Comparison of ENCODE assay signal across 10 mouse cellular contexts in genomic region chrX:20869962-20870513, GRCm38 (mm10). TPM values are rescaled to one million over a fixed set of nuclear protein-coding genes. Genes with fewer than 3 reads are reported as not detected.
A peak's percentile ranks its signal among the peaks of the same experiment; 100 is the strongest.
DNase-seq lines count a peak whose midpoint lies in the region; ATAC-seq and TF ChIP-seq lines count a peak whose summit lies in the region.
"Had no signal": no experiment of that assay in that cellular context is flagged by ENCODE, and none has a peak within 500 bp of the region (broad histone marks: within the 10 kb centered on the region; RNA-seq: fewer than 3 reads in every experiment).

Gene Timp1 (plus strand): TSS chrX:20870166.

- no peak for TF ChIP-seq EP300 in heart, adult 2 months (IDR thresholded peaks at IDR 0.05; ENCODE audit: insufficient read depth, low read depth, low read length)

- peak within 1 kb of the TSS; percentile 20 for H3K4me3 ChIP-seq in kidney, postnatal 0 days (replicated peaks; ENCODE audit: low read depth, low read length)
- H3K4me3 ChIP-seq in kidney, adult 2 months (ENCODE audit: insufficient read depth, low read depth, low read length) = no peak within 1 kb of the TSS
- H3K4me3 ChIP-seq in heart, adult 2 months = peak within 1 kb of the TSS; percentile 32
- peak within 1 kb of the TSS; percentile 38 for H3K4me3 ChIP-seq in midbrain, embryonic 10.5 days
- H3K4me3 ChIP-seq: megakaryocyte, embryonic 14.5 days had no signal

- peak; percentile 31; the same call in 1 of the 2 replicates for TF ChIP-seq CTCF in kidney, postnatal 0 days (IDR thresholded peaks at IDR 0.05; ENCODE audit: low read depth)
- TF ChIP-seq CTCF in kidney, adult 2 months (conservative IDR thresholded peaks at IDR 0.05; ENCODE audit: insufficient read depth, insufficient read length, low read depth, low read length) = no peak
- no peak for TF ChIP-seq CTCF in brain, embryonic 14.5 days (IDR thresholded peaks at IDR 0.05; ENCODE audit: borderline replicate concordance, extremely low read depth, insufficient read depth, insufficient read length)
- TF ChIP-seq CTCF in heart, adult 2 months (IDR thresholded peaks at IDR 0.05) = no peak

- H3K36me3 ChIP-seq in kidney, postnatal 0 days (ENCODE audit: insufficient read depth, low read length) = no peaks in the 10 kb centered on the region
- no peaks in the 10 kb centered on the region for H3K36me3 ChIP-seq in kidney, adult 2 months (ENCODE audit: control insufficient read depth, insufficient read depth, low read length)
- H3K36me3 ChIP-seq in heart, adult 2 months (ENCODE audit: control insufficient read depth, insufficient read depth, low read length) = no peaks in the 10 kb centered on the region
- no peaks in the 10 kb centered on the region for H3K36me3 ChIP-seq in midbrain, embryonic 10.5 days
- H3K36me3 ChIP-seq: G1E had no signal

- H3K4me2 ChIP-seq in kidney, postnatal 0 days (ENCODE audit: low read length) = peak within 1 kb of the TSS; percentile 55

- H3K27me3 ChIP-seq in kidney, postnatal 0 days (ENCODE audit: insufficient read depth, low read length) = no peaks in the 10 kb centered on the region
- no peaks in the 10 kb centered on the region for H3K27me3 ChIP-seq in kidney, adult 2 months (replicated peaks; ENCODE audit: control insufficient read depth, insufficient read depth, low read length)
- no peaks in the 10 kb centered on the region for H3K27me3 ChIP-seq in heart, adult 2 months (ENCODE audit: control insufficient read depth, insufficient read depth, low read length)
- H3K27me3 ChIP-seq in midbrain, embryonic 10.5 days (ENCODE audit: low read depth, poor library complexity, severe bottlenecking) = no peaks in the 10 kb centered on the region

- H3K9me3 ChIP-seq in kidney, postnatal 0 days (replicated peaks; ENCODE audit: low read length) = no peaks in the 10 kb centered on the region
- H3K9me3 ChIP-seq in midbrain, embryonic 10.5 days (replicated peaks) = no peaks in the 10 kb centered on the region
- H3K9me3 ChIP-seq: G1E; megakaryocyte, embryonic 14.5 days had no signal

- TF ChIP-seq POLR2A in kidney, adult 2 months (IDR thresholded peaks at IDR 0.05; ENCODE audit: low read depth, low read length) = no peak
- no peak for TF ChIP-seq POLR2A in brain, embryonic 14.5 days (IDR thresholded peaks at IDR 0.05; ENCODE audit: borderline replicate concordance, extremely low read depth, insufficient read depth, insufficient read length, poor library complexity, severe bottlenecking)
- TF ChIP-seq POLR2A in heart, adult 2 months (IDR thresholded peaks at IDR 0.05; ENCODE audit: insufficient read depth, low read depth, low read length) = no peak

- 0 out of 2 replicates have a peak within 1 kb of the TSS, but pooled peaks have one; percentile 38 for H3K9ac ChIP-seq in kidney, postnatal 0 days (ENCODE audit: low read depth, low read length)
- no peak within 1 kb of the TSS for H3K9ac ChIP-seq in heart, adult 2 months (ENCODE audit: low read depth, low read length)

- 24% methylated on average over 18 of the region's 18 CpGs for WGBS in kidney, postnatal 0 days
- WGBS in kidney, adult 2 months = 5% methylated on average over 18 of the region's 18 CpGs
- WGBS in heart, adult 2 months = 14% methylated on average over 18 of the region's 18 CpGs
- 17% methylated on average over 18 of the region's 18 CpGs for WGBS in midbrain, embryonic 10.5 days

- H3K4me1 ChIP-seq in kidney, postnatal 0 days (replicated peaks; ENCODE audit: insufficient read depth, low read length) = no peaks in the 10 kb centered on the region
- no peaks in the 10 kb centered on the region for H3K4me1 ChIP-seq in kidney, adult 2 months (ENCODE audit: control insufficient read depth, insufficient read depth, low read length)
- H3K4me1 ChIP-seq in heart, adult 2 months (ENCODE audit: control insufficient read depth, insufficient read depth, low read length) = no peaks in the 10 kb centered on the region
- H3K4me1 ChIP-seq in midbrain, embryonic 10.5 days = peaks cover 15% of the 10 kb centered on the region

- peak; percentile 83 for ATAC-seq in kidney, postnatal 0 days (replicated peaks; ENCODE audit: low FRiP score, low read depth)
- no peak for ATAC-seq in megakaryocyte-erythroid progenitor cell, adult 5-6 weeks (replicated peaks; ENCODE audit: low FRiP score, low TSS enrichment, poor library complexity, severe bottlenecking)

- H3K79me2 ChIP-seq in heart, adult 2 months (replicated peaks; ENCODE audit: control insufficient read depth, insufficient read depth, low read length) = no peaks in the 10 kb centered on the region

- intact Hi-C loops in heart, adult 2 months (cut with DNase I) = loop anchor here (10.0 kb wide), 1 partner anchor 185 kb away; the partner anchor contains the start of gene Cdk16

- H3K27ac ChIP-seq in kidney, postnatal 0 days = no peak within 1 kb of the TSS
- H3K27ac ChIP-seq in kidney, adult 2 months (ENCODE audit: insufficient read depth, low read depth, low read length) = no peak within 1 kb of the TSS
- no peak within 1 kb of the TSS for H3K27ac ChIP-seq in heart, adult 2 months
- no peak within 1 kb of the TSS for H3K27ac ChIP-seq in midbrain, embryonic 10.5 days (replicated peaks)

- peak; percentile 73 for DNase-seq in kidney, postnatal 0 days (ENCODE audit: low spot score)
- no peak for DNase-seq in kidney, adult 2 months
- DNase-seq in brain, embryonic 14.5 days (ENCODE audit: low read depth) = peak; percentile 35
- peak in 1 of 2 experiments; percentile 37 for DNase-seq in heart, adult 2 months
- peak; percentile 16 to 38 for DNase-seq in kidney, postnatal 36 days
- peak; percentile 54 for DNase-seq in midbrain, embryonic 10.5 days (ENCODE audit: low spot score)
- peak; percentile 55 to 73 for DNase-seq in urinary bladder, postnatal 4 days (ENCODE audit: low spot score in 2 of 2)

RNA-seq across cellular contexts. Expression of gene Timp1, which starts in this region (rescaled TPM):
- 17.2 TPM in 2 replicates for polyA plus RNA-seq in kidney, postnatal 0 days (2015; fragmentation: Nextera tagmentation; extraction: Ambion mirVana)
- 2.0 and 2.4 TPM in 2 replicates for polyA plus RNA-seq in kidney, adult 2 months (2012; rRNA removed)
- 3.9 and 5.9 TPM in 2 replicates for polyA plus RNA-seq in brain, embryonic 14.5 days (2012; rRNA removed)
- 1 to 10 TPM; 3.2 to 3.7 TPM for total RNA-seq in heart, adult 2 months (2021)
- polyA plus RNA-seq in heart, adult 2 months (2012; rRNA removed) = 12.9 and 13.2 TPM in 2 replicates
- polyA plus RNA-seq in midbrain, embryonic 10.5 days (2016; fragmentation: Nextera tagmentation; extraction: Ambion mirVana) = 8.8 and 10.6 TPM in 2 replicates
- total RNA-seq in megakaryocyte-erythroid progenitor cell, adult 5-6 weeks (2014; fragmentation: Nextera tagmentation) = not detected in 2 replicates
- total RNA-seq in megakaryocyte-erythroid progenitor cell, adult 5-6 weeks (2017) = not detected in 2 replicates
- total RNA-seq: G1E had no signal
- polyA plus RNA-seq: G1E had no signal

Comparison
In these comparisons a context has a peak if more than half of its experiments do, and no peak if none do; other contexts are left out.
1. RNA of gene Timp1 (total RNA-seq): 3.2 to 3.7 TPM in heart, adult 2 months; not detected in megakaryocyte-erythroid progenitor cell, adult 5-6 weeks; every median in the first group is over 4 times any median in the second.